Mouse (Mus musculus): Measurements from ENCODE around the gene Maz.

- no peak for TF ChIP-seq CTCF (IDR thresholded peaks at IDR 0.05; ENCODE audit: extremely low read depth, insufficient read depth, low read length)
- TF ChIP-seq POLR2A (IDR thresholded peaks at IDR 0.05; ENCODE audit: extremely low read depth, insufficient read depth, low read length): no peak
These were observed 27.3 kb downstream of the Maz start for GRCm38 (mm10) chr7:126999568-126999967.

Data from cortical plate, adult 2 months (tissue).